Mouse (Mus musculus) hematopoietic stem cell, adult 5-6 weeks (primary cell): ENCODE data around the gene Dnajc5g. TPM values are rescaled to one million over a fixed set of nuclear protein-coding genes. Genes with fewer than 3 reads are reported as not detected.

ENCODE experiments used
- ATAC-seq, 2 experiments: fragments of 125-278 bp in 1 of 2; replicated peaks in 1 of 2; 2 replicates each; pipeline ENCODE4 v1.8.0; 2016 to 2017; ENCODE audit warnings: inconsistent platforms in 2 of 2, mild to moderate bottlenecking in 2 of 2, moderate number of reproducible peaks in 2 of 2, low read depth in 1 of 2, moderate TSS enrichment in 1 of 2; ENCODE audit not compliant: low FRiP score in 2 of 2, poor library complexity in 2 of 2, severe bottlenecking in 2 of 2, insufficient read depth in 1 of 2, low TSS enrichment in 1 of 2
- total RNA-seq: library from RNA; stranded (forward); fragments of 172-1452, 232-1000 nt; gene quantifications from 2 replicates; pipeline ENCODE4 v1.2.3, GENCODE M21; 2017

Dnajc5g gene
- total RNA-seq, result not detected in 2 replicates

GRCm38 (mm10) chr5:31105814-31106335 is at the start of gene Dnajc5g:
Gene Dnajc5g (plus strand): TSS chr5:31106285.
- peak; percentile 42 to 56; a peak in 2 of 4 replicates for ATAC-seq

GRCm38 (mm10) chr5:31069810-31070209 is 36.3 kb upstream of the Dnajc5g start:
- no peak for ATAC-seq

- ATAC-seq, result no peak
Measured at GRCm38 (mm10) chr5:31071059-31071458, 35.0 kb upstream of the Dnajc5g start.

- no peak for ATAC-seq
Measured at GRCm38 (mm10) chr5:31071821-31072220, 34.3 kb upstream of the Dnajc5g start.

- ATAC-seq, result no peak
Measured at GRCm38 (mm10) chr5:31073176-31073575, 32.9 kb upstream of the Dnajc5g start.

GRCm38 (mm10) chr5:31076346-31076745 is 29.7 kb upstream of the Dnajc5g start:
- no peak for ATAC-seq

GRCm38 (mm10) chr5:31080059-31080794 is 25.9 kb upstream of the Dnajc5g start:
- no peak for ATAC-seq

- no peak for ATAC-seq
Measured at GRCm38 (mm10) chr5:31080795-31081164, 25.3 kb upstream of the Dnajc5g start.

GRCm38 (mm10) chr5:31081386-31081785 is 24.7 kb upstream of the Dnajc5g start:
- peak in 1 of 2 experiments; percentile 50; a peak in 1 of 4 replicates for ATAC-seq

GRCm38 (mm10) chr5:31082355-31082754 is 23.7 kb upstream of the Dnajc5g start:
- peak; percentile 68 to 84 for ATAC-seq

- ATAC-seq, result no peak
Measured at GRCm38 (mm10) chr5:31082935-31083625, 23.0 kb upstream of the Dnajc5g start.

- no peak for ATAC-seq
Measured at GRCm38 (mm10) chr5:31083949-31084348, 22.1 kb upstream of the Dnajc5g start.

GRCm38 (mm10) chr5:31086606-31087005 is 19.5 kb upstream of the Dnajc5g start:
- ATAC-seq, result no peak

- ATAC-seq, result no peak
Measured at GRCm38 (mm10) chr5:31087131-31087530, 19.0 kb upstream of the Dnajc5g start.

GRCm38 (mm10) chr5:31092231-31092975 is 13.7 kb upstream of the Dnajc5g start:
- ATAC-seq, result no peak

- ATAC-seq, result no peak
Measured at GRCm38 (mm10) chr5:31093151-31094041, 12.7 kb upstream of the Dnajc5g start.
